Mouse (Mus musculus): ENCODE measurements around the gene Prox2. TPM values are rescaled to one million over a fixed set of nuclear protein-coding genes. Genes with fewer than 3 reads are reported as not detected.

The Prox2 gene
- total and polyA plus RNA-seq, 3 experiments: 2.4 to 13.3 (median 4.5) TPM

DNA sequence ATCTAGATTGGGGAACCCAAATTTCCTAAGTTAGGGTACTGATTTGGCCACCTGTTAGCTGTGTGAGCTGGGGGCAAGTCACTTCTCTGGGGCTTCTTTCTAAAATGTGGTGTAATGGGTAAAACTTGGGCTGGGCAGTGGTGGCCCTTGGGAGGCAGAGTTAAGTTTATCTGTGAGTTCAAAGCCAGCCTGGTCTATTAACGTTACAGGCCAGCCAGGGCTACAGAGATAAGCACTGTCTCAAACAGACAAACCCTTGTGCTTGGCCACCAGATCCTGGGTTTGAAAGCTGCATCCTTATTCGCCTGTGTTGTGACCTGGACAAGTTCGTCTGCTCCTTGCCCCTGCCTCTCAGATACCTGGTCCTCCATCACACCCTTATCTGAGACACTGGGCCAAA, 19.4 kb downstream of the Prox2 start:
- no peak for DNase-seq (ENCODE audit: extremely low read depth)
- in situ Hi-C loops (cut with MboI; ENCODE audit: low pct_ligation_motif_present, low pct_unique_long_range_greater_than_20kb, low sequenced_read_pairs): loop anchor here (5.0 kb wide), 1 partner anchor 41 kb away; no protein-coding TSS in a partner anchor
- TF ChIP-seq MAZ (IDR thresholded peaks at IDR 0.05; ENCODE audit: low read depth, low read length) (no peak), JUND (conservative IDR thresholded peaks at IDR 0.05; ENCODE audit: low read depth, low read length) (no peak), CTCF (conservative IDR thresholded peaks at IDR 0.05 in 1 of 2, IDR thresholded peaks at IDR 0.05 in 1 of 2; ENCODE audit: low read depth in 2 of 2, low read length in 2 of 2) (no peak), ELF1 (IDR thresholded peaks at IDR 0.05; ENCODE audit: low read depth, low read length) (no peak), HCFC1 (IDR thresholded peaks at IDR 0.05; ENCODE audit: low read depth, low read length) (no peak), JUN (IDR thresholded peaks at IDR 0.05; ENCODE audit: insufficient read depth, low read depth, low read length) (no peak), CHD2 (IDR thresholded peaks at IDR 0.05; ENCODE audit: low read length) (no peak), RCOR1 (conservative IDR thresholded peaks at IDR 0.05; ENCODE audit: low read depth, low read length) (no peak), POLR2AphosphoS2 (IDR thresholded peaks at IDR 0.05; ENCODE audit: low read depth, low read length) (no peak)
- dilution Hi-C loops (cut with MboI; ENCODE audit: extremely low pct_ligation_motif_present, extremely low pct_unique_long_range_greater_than_20kb, low sequenced_read_pairs): no loop called here
- no peak overlapping the region for H3K27ac ChIP-seq (ENCODE audit: insufficient read depth, low read depth)
- H3K9ac ChIP-seq (ENCODE audit: insufficient read depth, low read depth): no peak overlapping the region
- no peak overlapping the region for H3K4me3 ChIP-seq (replicated peaks in 1 of 3; ENCODE audit: low read depth in 2 of 3, low read length in 2 of 3, poor library complexity in 1 of 3)
- H3K36me3 ChIP-seq (replicated peaks in 1 of 2; ENCODE audit: control insufficient read depth in 1 of 2, insufficient read depth in 1 of 2, low read length in 1 of 2): peaks cover 53 to 77% of the 10 kb centered on the region in 2 experiments
- H3K4me1 ChIP-seq (ENCODE audit: control insufficient read depth in 1 of 2, insufficient read depth in 2 of 2): peaks cover 3 to 34% of the 10 kb centered on the region in 2 experiments
- H3K79me2 ChIP-seq (replicated peaks; ENCODE audit: control insufficient read depth, extremely low read depth, insufficient read depth, poor library complexity, severe bottlenecking): no peaks in the 10 kb centered on the region
- H3K27me3 ChIP-seq (replicated peaks): no peaks in the 10 kb centered on the region
- peaks cover 6% of the 10 kb centered on the region for H3K9me3 ChIP-seq (replicated peaks; ENCODE audit: low read length)
- H3K4me2 ChIP-seq (ENCODE audit: insufficient read depth, low read depth, poor library complexity, severe bottlenecking): no peak overlapping the region

DNA sequence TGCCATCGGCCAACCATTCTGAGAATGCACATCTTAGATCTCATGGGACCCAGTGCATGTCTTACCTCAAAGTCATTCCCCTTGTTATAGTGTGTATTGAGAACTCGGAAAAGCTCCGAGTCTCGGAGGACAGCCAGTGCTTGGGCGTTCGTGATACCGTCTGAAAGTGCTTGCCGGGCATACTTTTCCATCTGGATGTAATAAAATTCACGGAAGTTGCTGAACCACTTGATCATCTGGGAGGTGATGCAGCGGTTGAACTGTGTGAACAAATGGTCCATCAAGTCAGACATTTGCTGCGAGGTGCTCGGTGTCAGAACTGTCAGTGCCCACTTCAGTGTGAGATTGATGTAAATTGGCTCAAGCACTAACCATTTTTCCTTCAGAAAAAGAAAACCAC, 22.7 kb downstream of the Prox2 start:
- dilution Hi-C loops (cut with MboI; ENCODE audit: extremely low pct_ligation_motif_present, extremely low pct_unique_long_range_greater_than_20kb, low sequenced_read_pairs) (no loop called here), in situ Hi-C loops (cut with MboI; ENCODE audit: low pct_ligation_motif_present, low pct_unique_long_range_greater_than_20kb, low sequenced_read_pairs) (no loop called here)
- H3K4me2 ChIP-seq (ENCODE audit: insufficient read depth, low read depth, poor library complexity, severe bottlenecking): no peak overlapping the region
- DNase-seq (ENCODE audit: extremely low read depth): no peak
- H3K79me2 ChIP-seq (replicated peaks; ENCODE audit: control insufficient read depth, extremely low read depth, insufficient read depth, poor library complexity, severe bottlenecking): no peaks in the 10 kb centered on the region
- no peaks in the 10 kb centered on the region for H3K27me3 ChIP-seq (replicated peaks)
- no peak overlapping the region for H3K27ac ChIP-seq (ENCODE audit: insufficient read depth, low read depth)
- H3K4me1 ChIP-seq (ENCODE audit: control insufficient read depth in 1 of 2, insufficient read depth in 2 of 2): peaks cover 7 to 18% of the 10 kb centered on the region in 2 experiments
- H3K4me3 ChIP-seq (replicated peaks in 1 of 3; ENCODE audit: low read depth in 2 of 3, low read length in 2 of 3, poor library complexity in 1 of 3): no peak overlapping the region
- H3K9me3 ChIP-seq (replicated peaks; ENCODE audit: low read length): peaks cover 6% of the 10 kb centered on the region
- H3K36me3 ChIP-seq (replicated peaks in 1 of 2; ENCODE audit: control insufficient read depth in 1 of 2, insufficient read depth in 1 of 2, low read length in 1 of 2): peaks cover 38 to 56% of the 10 kb centered on the region in 2 experiments
- no peak for TF ChIP-seq MYC (IDR thresholded peaks at IDR 0.05; ENCODE audit: low read depth, low read length)
- H3K9ac ChIP-seq (ENCODE audit: insufficient read depth, low read depth): no peak overlapping the region

DNA sequence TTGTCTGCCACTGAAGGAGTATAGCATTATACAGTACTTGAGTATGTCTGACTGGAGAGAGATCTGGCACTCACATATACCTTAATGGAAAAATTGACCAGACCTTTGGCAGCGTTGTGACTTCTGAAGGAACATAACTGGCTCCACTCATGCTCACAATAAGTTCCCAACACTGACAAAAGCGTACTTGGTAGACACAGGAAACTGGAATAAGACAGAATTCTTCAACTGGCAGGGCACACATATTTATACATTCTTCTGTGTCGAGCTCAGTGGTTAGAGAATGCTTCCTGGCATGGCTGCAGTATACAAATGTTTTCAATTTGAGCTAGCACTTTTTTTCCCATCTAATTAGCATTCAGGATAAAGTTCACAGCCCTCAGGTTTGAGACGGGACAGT, 25.6 kb downstream of the Prox2 start:
- Histone ChIP-seq H3K9me3 (replicated peaks; ENCODE audit: low read length) (peaks cover 6% of the 10 kb centered on the region), H3K27me3 (replicated peaks) (no peaks in the 10 kb centered on the region), H3K27ac (ENCODE audit: insufficient read depth, low read depth) (0 out of 2 replicates have a peak overlapping the region, but pooled peaks have one; percentile 26), H3K9ac (ENCODE audit: insufficient read depth, low read depth) (no peak overlapping the region), H3K79me2 (replicated peaks; ENCODE audit: control insufficient read depth, extremely low read depth, insufficient read depth, poor library complexity, severe bottlenecking) (no peaks in the 10 kb centered on the region), H3K36me3 (replicated peaks in 1 of 2; ENCODE audit: control insufficient read depth in 1 of 2, insufficient read depth in 1 of 2, low read length in 1 of 2) (peaks cover 28 to 39% of the 10 kb centered on the region in 2 experiments), H3K4me1 (ENCODE audit: control insufficient read depth in 1 of 2, insufficient read depth in 2 of 2) (peaks cover 7 to 15% of the 10 kb centered on the region in 2 experiments), H3K4me2 (ENCODE audit: insufficient read depth, low read depth, poor library complexity, severe bottlenecking) (no peak overlapping the region), H3K4me3 (replicated peaks in 1 of 3; ENCODE audit: low read depth in 2 of 3, low read length in 2 of 3, poor library complexity in 1 of 3) (no peak overlapping the region)
- no peak for DNase-seq (ENCODE audit: extremely low read depth)
- dilution Hi-C loops (cut with MboI; ENCODE audit: extremely low pct_ligation_motif_present, extremely low pct_unique_long_range_greater_than_20kb, low sequenced_read_pairs): no loop called here
- in situ Hi-C loops (cut with MboI; ENCODE audit: low pct_ligation_motif_present, low pct_unique_long_range_greater_than_20kb, low sequenced_read_pairs): no loop called here
- TF ChIP-seq POLR2AphosphoS2 (IDR thresholded peaks at IDR 0.05; ENCODE audit: low read depth, low read length) (0 out of 2 replicates have a peak, but pooled peaks have one; percentile 11), ELF1 (IDR thresholded peaks at IDR 0.05; ENCODE audit: low read depth, low read length) (no peak)

Data from CH12.LX (cell line).